Mouse (Mus musculus): ENCODE measurements at regions not wholly inside any gene's neighbourhood (a gene's known extent, or its start where the extent isn't known, plus 50 kb on each side); places are given as distances from the start of the nearest gene placed in this dataset.
"Not testable (repeated sequence)": the region's sequence is repeated elsewhere in the genome, so short reads cannot be mapped to it uniquely, and the experiment has no call there.

- DNase-seq = not testable (repeated sequence)
Measured at GRCm38 (mm10) chr14:53075937-53076336, 580.4 kb upstream of the Olfr1507 start.

- DNase-seq = not testable (repeated sequence)
Measured at GRCm38 (mm10) chr14:53073126-53073525, 577.6 kb upstream of the Olfr1507 start.

- DNase-seq = not testable (repeated sequence)
Measured at GRCm38 (mm10) chr14:53072502-53072901, 577.0 kb upstream of the Olfr1507 start.

- not testable (repeated sequence) for DNase-seq
Measured at GRCm38 (mm10) chr14:53054439-53054838, 558.9 kb upstream of the Olfr1507 start.

- not testable (repeated sequence) for DNase-seq
Measured at GRCm38 (mm10) chr14:53053465-53054123, 558.0 kb upstream of the Olfr1507 start.

- DNase-seq = not testable (repeated sequence)
Measured at GRCm38 (mm10) chr14:53047683-53048082, 552.1 kb upstream of the Olfr1507 start.

DNA sequence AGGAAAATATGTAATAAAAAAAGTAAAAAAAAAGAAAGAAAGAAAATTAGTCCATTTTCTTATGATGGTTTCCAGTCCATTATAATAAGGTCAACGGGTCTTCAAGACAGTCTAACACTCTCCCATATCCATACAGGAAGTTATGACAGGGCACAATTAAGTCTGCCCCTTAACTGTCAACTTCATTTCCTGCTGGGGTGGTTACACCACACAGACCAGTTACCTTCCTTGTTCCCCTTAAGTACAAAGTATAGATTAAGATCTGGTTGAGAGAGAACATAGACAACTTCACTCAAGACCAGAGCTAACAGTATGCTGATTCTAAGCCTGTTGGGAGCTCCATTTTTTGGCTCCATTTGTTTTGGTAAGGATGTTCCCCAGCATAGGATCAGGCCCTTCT, 551.4 kb upstream of the Olfr1507 start:
- DNase-seq = not testable (repeated sequence)

GRCm38 (mm10) chr14:53045331-53045730, 549.8 kb upstream of the Olfr1507 start:
- DNase-seq = not testable (repeated sequence)

DNA sequence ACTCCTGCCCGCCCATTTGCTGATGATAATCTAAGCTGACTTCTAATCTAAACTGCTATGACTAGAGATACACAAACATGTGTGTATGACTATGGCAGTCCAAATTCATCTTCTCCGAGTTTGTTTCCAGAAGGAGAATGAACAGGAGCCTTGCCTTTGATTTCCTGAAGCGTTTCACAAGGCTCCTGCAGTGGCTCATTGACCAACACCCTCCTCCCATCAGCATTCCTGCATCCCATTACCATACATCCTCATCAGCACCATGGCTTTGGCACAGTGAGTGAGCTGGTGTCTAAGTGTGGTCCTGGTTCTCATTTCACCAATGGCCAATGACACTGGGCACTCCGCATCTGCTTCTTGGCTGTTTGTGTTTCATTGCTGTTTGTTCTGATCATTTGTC, 548.6 kb upstream of the Olfr1507 start:
- not testable (repeated sequence) for DNase-seq

- not testable (repeated sequence) for DNase-seq
Measured at GRCm38 (mm10) chr14:53042016-53042415, 546.5 kb upstream of the Olfr1507 start.

DNA sequence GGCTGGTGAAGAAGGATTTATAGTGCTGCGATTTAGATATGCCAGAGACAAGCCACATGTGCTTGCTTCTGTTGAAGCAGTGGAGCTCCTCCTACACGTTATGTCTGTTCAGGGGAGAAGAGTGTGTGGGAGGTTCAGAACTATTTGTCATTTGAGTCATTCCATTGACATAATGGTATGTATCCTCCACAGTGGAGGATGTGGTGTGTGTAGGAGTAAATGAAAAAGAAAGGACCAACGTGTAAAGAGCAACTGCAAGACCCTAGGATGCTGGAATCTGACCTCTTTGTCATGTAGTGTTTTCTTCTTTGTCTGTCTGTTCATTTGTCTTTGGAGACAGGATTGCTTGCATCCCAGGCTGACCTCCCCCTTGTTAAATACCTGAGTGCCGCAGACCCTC, 543.9 kb upstream of the Olfr1507 start:
- DNase-seq = not testable (repeated sequence)

- not testable (repeated sequence) for DNase-seq
Measured at GRCm38 (mm10) chr14:53034940-53035339, 539.4 kb upstream of the Olfr1507 start.

- not testable (repeated sequence) for DNase-seq
Measured at GRCm38 (mm10) chr14:53033221-53033620, 537.7 kb upstream of the Olfr1507 start.

- not testable (repeated sequence) for DNase-seq
Measured at GRCm38 (mm10) chr14:53032498-53032897, 536.9 kb upstream of the Olfr1507 start.

GRCm38 (mm10) chr14:53030227-53030626, 534.7 kb upstream of the Olfr1507 start:
- DNase-seq = not testable (repeated sequence)

GRCm38 (mm10) chr14:53026958-53027357, 531.4 kb upstream of the Olfr1507 start:
- DNase-seq = not testable (repeated sequence)

DNA sequence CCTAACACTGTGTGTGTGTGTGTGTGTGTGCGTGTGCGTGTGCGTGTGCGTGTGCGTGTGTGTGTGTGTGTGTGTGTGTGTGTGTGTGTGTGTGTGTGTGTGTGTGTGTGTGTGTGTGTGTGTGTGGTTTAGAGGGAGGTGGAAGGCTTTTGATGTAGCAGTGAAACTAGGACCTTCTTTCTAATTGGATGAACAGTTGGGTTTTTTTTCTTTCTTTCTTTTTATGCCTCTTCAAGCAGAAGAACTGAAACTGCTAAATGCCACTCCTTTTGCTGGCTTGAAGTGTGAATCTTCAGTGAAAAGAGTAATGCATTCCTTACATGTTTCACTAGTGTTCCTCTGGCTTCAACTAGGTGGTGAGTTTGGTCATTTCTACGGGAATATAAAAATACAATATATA, 524.6 kb upstream of the Olfr1507 start:
- not testable (repeated sequence) for DNase-seq

GRCm38 (mm10) chr14:53007741-53008140, 512.2 kb upstream of the Olfr1507 start:
- not testable (repeated sequence) for DNase-seq

DNA sequence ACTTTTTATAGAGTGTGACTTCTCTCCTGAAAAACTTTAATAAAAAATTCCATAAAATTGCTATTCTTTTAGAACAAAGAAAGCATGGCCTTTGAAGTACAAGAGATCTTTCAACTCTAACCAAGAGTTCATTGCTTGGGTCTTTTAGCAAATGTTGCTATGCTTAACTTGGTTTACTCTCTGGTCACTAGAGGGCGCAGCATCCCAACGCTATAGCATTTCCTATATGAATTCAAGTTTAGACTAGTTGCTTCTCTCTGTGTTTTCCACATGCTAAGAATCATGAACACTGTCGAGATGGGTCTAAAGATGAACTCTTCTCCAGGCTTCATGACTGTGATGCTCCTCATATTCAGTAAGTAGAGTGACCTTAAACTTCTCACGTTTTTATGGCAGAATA, 511.8 kb upstream of the Olfr1507 start:
- not testable (repeated sequence) for DNase-seq

DNA sequence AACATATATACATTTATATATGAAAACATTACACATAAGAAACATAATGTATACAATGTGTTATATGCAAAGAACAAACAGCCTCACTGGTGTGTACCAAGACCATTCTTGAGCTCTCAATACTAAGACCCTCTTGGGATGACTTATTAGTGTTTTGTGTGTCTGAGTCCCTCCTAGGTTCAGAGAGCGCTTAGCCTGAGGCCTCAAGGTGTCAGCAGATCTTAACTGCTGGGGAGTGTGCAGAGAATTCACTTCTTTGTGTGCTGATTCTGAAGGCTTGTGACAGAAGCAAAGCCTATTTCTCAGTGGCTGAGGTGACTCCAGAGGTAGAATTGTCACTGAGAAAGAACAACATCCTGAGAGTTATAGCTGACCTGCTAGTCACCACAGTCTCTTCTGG, 505.7 kb upstream of the Olfr1507 start:
- not testable (repeated sequence) for DNase-seq

GRCm38 (mm10) chr14:52992106-52992760, 496.7 kb upstream of the Olfr1507 start:
- DNase-seq = not testable (repeated sequence)

GRCm38 (mm10) chr14:52991328-52991665, 495.7 kb upstream of the Olfr1507 start:
- not testable (repeated sequence) for DNase-seq

DNA sequence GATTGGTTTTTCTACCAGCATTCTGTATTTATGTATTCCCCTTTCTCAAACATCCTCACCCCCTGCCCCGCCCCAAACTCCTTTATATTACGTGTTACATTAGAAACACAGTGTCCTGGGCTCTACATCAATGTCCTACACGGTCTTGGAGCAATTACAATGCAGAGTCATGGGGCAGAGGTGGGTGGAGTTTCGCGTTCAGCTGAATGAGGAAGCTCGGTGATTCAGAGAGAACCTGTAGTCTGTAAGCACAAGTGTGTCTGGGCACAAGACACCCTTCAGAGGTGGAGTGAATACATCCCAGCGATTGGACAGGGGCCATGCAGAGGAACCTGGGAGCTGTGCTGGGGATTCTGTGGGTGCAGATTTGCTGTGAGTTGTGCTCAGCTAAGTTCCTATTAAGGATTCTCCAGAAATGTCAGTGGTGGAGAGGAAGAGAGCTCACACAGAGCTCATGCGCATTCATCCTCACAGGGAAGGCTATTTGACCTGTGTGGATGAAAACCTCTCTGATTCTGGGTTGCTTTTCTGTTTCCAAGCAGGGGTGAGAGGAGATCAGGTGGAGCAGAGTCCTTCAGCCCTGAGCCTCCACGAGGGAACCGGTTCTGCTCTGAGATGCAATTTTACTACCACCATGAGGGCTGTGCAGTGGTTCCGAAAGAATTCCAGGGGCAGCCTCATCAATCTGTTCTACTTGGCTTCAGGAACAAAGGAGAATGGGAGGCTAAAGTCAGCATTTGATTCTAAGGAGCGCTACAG, 495.2 kb upstream of the Olfr1507 start:
- not testable (repeated sequence) for DNase-seq
